Mouse (Mus musculus) neural tube, embryonic 10.5 days (tissue): ENCODE measurements around the gene Prorsd1.
"Not testable (repeated sequence)": the region's sequence is repeated elsewhere in the genome, so short reads cannot be mapped to it uniquely, and the experiment has no call there.

ENCODE experiments used
- DNase-seq: peaks from one replicate; pipeline ENCODE4 v3.0.0-alpha.2; 2017; ENCODE audit warnings: low spot score; ENCODE audit errors: extremely low spot score

Prorsd1 gene

GRCm38 (mm10) chr11:29514682-29515412 lies at the start of gene Prorsd1:
TSS of gene Prorsd1 (minus strand) at chr11:29515033.
- DNase-seq = peak; percentile 94

DNA sequence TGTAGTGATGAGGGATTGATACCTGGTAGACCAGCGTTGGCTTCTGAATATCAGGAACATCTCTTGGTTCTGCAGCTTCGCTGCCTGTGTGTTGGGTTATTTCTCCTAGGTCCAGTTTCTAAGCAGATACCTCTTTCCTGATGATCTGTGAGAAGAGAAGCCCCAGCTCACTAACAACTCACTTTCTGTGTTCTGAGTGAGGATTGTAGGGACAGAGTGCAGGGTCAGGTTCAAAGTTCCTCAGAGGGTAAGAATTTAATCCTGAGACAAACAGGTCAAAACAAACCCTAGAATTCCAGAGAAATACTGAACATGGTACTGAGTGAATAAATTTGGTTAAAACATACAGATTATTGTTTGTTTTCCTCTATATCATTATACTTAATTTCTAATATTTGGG lies 48.6 kb upstream of the Prorsd1 start:
- DNase-seq = no peak

DNA sequence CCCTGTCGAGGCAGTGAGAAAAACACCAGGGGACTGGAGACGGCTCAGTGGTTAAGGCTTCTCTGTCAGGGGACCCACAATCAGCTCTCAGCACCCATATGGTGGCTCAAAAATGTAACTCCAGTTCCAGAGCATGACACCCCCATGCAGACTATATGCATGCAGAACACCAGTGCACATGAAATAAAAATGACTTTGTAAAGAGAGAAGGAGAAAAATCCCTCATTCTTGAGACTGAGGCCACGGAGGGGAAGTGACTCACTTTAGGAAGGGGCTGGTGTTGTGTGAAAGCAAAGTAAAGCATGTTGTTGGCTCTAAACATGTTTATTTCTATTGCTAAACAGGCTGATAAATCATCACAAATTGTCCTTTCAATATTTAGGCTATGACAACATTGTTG lies 46.2 kb upstream of the Prorsd1 start:
- no peak for DNase-seq

DNA sequence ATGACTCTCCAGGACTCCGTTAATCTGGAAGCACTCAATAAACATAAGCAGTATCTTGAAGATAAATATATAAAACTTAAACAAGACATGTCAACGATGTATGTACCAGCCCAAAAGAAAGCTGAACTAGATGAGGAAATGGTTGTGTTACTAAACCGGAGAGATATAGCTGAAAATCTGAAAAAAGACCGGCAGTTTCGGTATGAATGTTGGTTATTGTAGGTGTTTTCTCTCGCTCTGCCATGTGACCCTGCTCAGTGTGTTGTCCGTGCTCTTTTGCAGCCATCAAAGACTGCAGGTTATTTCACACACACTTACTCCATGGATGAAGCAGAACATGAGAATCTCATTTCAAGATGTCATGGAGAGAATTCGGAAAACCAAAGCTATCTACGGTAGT lies 45.6 kb upstream of the Prorsd1 start:
- no peak for DNase-seq

- no peak for DNase-seq
These were observed 34.6 kb upstream of the Prorsd1 start for GRCm38 (mm10) chr11:29549425-29549778.

GRCm38 (mm10) chr11:29548504-29549424 lies 33.9 kb upstream of the Prorsd1 start:
- no peak for DNase-seq

GRCm38 (mm10) chr11:29547752-29548503 lies 33.1 kb upstream of the Prorsd1 start, which contains the start of the genes Clhc1 and Rps27a:
TSS of gene Clhc1 (plus strand) at chr11:29547950.
TSS of gene Rps27a (minus strand) at chr11:29548109.
- peak; percentile 91 for DNase-seq

GRCm38 (mm10) chr11:29547249-29547751 lies 32.5 kb upstream of the Prorsd1 start:
- DNase-seq = no peak

DNA sequence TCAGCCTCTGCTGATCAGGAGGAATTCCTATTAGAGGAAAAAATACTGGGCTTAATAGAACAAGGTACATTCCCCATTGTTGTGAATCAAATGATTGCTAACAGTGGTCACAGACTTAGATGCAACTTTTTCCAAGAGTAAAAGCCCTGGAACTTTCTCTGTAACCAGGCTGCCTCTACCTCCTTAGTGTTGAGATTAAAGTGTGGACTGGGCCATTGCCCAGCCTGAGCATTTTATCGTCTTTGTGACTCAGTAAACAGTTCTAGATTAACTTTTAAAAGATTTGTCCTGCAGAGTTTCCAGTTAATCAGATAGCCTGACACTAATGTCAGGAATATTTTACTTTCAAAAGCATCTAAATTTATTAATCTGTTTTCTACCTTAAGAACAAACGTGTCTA lies 31.9 kb upstream of the Prorsd1 start:
- no peak for DNase-seq

GRCm38 (mm10) chr11:29546297-29546696 lies 31.5 kb upstream of the Prorsd1 start:
- not testable (repeated sequence) for DNase-seq

- DNase-seq = not testable (repeated sequence)
These were observed 30.4 kb upstream of the Prorsd1 start for GRCm38 (mm10) chr11:29545150-29545752.

GRCm38 (mm10) chr11:29544225-29544945 lies 29.6 kb upstream of the Prorsd1 start:
- no peak for DNase-seq

DNA sequence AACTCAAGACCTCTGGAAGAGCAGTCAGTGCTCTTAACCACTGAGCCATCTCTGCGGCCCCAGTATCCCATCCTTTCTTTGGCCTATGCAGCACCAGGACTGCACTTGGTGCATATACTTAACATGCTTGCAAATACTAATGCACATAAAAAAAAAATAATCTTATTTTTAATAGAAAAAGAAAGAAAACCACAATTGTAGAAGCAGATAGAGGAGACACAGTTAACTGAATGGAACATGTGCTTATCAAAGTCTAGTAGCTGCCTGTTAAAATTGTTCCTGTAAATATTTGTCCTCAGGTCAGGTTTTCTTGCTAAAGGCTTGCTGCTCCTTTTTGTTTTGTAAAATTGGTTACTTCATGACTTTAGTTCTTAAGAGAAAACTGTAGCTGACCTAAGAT lies 23.4 kb upstream of the Prorsd1 start:
- DNase-seq = no peak

DNA sequence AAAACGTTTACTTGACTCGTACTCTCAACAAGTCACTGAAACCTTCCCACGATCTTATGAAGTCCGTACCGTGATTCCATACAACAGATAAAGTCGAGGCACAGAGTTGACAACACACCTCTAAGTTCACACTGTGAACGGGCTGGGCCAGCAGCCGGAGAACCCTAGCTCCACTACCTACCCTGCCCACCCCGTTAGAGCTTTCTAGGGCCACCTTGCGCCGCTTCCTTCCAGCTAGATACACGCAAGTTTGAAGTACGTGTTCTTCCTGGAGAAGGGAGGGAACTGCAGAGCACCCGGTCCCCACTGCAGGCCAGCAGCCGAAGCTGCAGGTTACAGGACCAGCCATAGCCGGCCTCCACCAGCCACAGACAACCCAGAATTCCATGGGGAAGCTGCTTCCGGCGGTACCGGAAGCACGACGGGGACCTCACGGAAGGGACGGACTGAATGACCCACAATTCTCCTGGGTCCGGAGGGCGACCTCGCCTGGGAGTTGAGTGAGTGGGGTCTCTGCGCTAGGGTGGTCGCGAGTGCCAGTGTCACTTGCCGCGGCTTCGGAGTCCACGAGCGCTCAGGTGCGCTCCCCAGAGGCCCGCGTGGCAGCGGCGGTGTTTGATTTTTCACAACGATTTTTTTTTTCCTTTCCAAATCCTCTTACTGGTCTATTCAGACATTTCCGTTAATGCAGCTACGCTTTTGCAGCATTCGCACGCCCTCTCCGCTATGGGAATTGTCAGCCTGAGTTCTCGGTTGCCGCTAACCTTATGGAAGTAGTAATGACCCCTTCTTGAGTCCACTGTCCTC lies 11.4 kb upstream of the Prorsd1 start, which contains the start of gene Mtif2:
Mtif2 (plus strand) TSS at position 421 of the 807 bp plus-strand sequence.
- peak; percentile 89 for DNase-seq

GRCm38 (mm10) chr11:29514325-29514681 lies 530 bp downstream of the Prorsd1 start:
- DNase-seq = no peak

GRCm38 (mm10) chr11:29512818-29513535 lies 1.9 kb downstream of the Prorsd1 start:
- DNase-seq = no peak

DNA sequence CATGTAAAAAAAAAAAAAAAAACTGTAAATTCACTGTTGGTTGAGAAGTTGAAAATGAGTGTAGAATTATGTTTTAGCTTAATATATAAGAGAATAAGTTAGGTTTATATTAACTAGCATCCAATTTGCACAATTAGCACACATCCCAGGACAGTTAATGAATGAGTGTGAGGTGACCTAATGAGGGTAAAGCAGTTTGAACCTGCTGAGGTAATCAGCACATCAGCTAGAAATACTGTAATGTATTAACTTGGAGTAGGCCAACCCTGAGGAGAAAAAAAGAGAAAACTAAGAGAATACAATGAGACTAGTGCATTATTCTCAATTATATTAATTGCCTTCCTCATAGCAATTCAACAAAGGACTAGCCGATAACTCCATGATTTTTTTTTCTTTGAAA lies 5.4 kb downstream of the Prorsd1 start:
- no peak for DNase-seq

DNA sequence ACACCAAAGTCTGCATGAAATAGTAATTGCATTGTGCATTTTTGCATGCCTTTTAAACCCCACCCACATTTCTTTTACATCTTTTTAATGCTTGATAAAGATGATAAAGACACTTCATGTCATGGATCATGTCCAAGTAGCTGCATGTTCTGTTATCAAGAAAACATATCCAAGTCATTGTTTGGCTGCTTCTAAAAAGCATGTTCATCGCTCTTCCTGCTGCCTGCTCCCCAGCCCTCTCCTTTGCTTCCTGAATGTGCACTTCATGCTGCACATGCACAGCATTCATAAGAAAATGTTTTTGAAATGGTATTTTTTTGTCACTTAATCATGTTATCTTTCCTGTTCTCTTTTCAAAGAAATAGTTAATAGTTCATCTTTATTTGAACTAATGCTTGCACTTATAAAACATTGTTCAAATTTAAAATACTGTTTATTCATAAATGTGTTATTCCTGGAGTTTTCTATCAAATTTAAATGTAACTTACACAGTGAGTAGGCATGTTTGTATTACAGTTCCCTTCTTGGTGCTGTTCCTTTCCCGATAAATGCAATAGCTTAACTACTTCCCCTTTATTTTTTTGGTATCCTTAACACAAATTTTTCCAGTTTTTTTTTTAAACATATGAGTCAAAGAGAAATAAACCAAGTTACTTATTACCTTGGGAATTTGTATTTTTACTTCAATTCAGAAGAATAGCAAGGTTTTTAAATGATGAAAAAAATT lies 9.8 kb downstream of the Prorsd1 start:
- DNase-seq = no peak
